Mouse (Mus musculus): ENCODE results near the gene Ptprn2. TPM values are rescaled to one million over a fixed set of nuclear protein-coding genes. Genes with fewer than 3 reads are reported as not detected.

The Ptprn2 gene
- polyA plus RNA-seq (2012) = not detected in 2 replicates

GRCm38 (mm10) chr12:116485591-116486403 lies at the start of gene Ptprn2:
Gene Ptprn2, plus strand, starts transcription at chr12:116485720.
- no peak for TF ChIP-seq GATA1 (IDR thresholded peaks at IDR 0.05; ENCODE audit: low read length)

GRCm38 (mm10) chr12:116436125-116436524 lies 49.4 kb upstream of the Ptprn2 start:
- no peak for TF ChIP-seq GATA1 (IDR thresholded peaks at IDR 0.05; ENCODE audit: low read length)

GRCm38 (mm10) chr12:116438591-116438990 lies 46.9 kb upstream of the Ptprn2 start:
- no peak for TF ChIP-seq GATA1 (IDR thresholded peaks at IDR 0.05; ENCODE audit: low read length)

GRCm38 (mm10) chr12:116442184-116442583 lies 43.3 kb upstream of the Ptprn2 start:
- TF ChIP-seq GATA1 (IDR thresholded peaks at IDR 0.05; ENCODE audit: low read length) = no peak

GRCm38 (mm10) chr12:116449536-116449935 lies 36.0 kb upstream of the Ptprn2 start:
- TF ChIP-seq GATA1 (IDR thresholded peaks at IDR 0.05; ENCODE audit: low read length) = no peak

GRCm38 (mm10) chr12:116460379-116461065 lies 25.0 kb upstream of the Ptprn2 start:
- TF ChIP-seq GATA1 (IDR thresholded peaks at IDR 0.05; ENCODE audit: low read length) = no peak

GRCm38 (mm10) chr12:116467030-116467429 lies 18.5 kb upstream of the Ptprn2 start:
- no peak for TF ChIP-seq GATA1 (IDR thresholded peaks at IDR 0.05; ENCODE audit: low read length)

GRCm38 (mm10) chr12:116468348-116468747 lies 17.2 kb upstream of the Ptprn2 start:
- no peak for TF ChIP-seq GATA1 (IDR thresholded peaks at IDR 0.05; ENCODE audit: low read length)

- no peak for TF ChIP-seq GATA1 (IDR thresholded peaks at IDR 0.05; ENCODE audit: low read length)
Observed at GRCm38 (mm10) chr12:116469096-116469495, 16.4 kb upstream of the Ptprn2 start.

- TF ChIP-seq GATA1 (IDR thresholded peaks at IDR 0.05; ENCODE audit: low read length) = no peak
Observed at GRCm38 (mm10) chr12:116473264-116473663, 12.3 kb upstream of the Ptprn2 start.

GRCm38 (mm10) chr12:116473761-116474160 lies 11.8 kb upstream of the Ptprn2 start:
- TF ChIP-seq GATA1 (IDR thresholded peaks at IDR 0.05; ENCODE audit: low read length) = no peak

- TF ChIP-seq GATA1 (IDR thresholded peaks at IDR 0.05; ENCODE audit: low read length) = no peak
Observed at GRCm38 (mm10) chr12:116474676-116475075, 10.8 kb upstream of the Ptprn2 start.

- TF ChIP-seq GATA1 (IDR thresholded peaks at IDR 0.05; ENCODE audit: low read length) = no peak
Observed at GRCm38 (mm10) chr12:116478771-116479170, 6.7 kb upstream of the Ptprn2 start.

- TF ChIP-seq GATA1 (IDR thresholded peaks at IDR 0.05; ENCODE audit: low read length) = no peak
Observed at GRCm38 (mm10) chr12:116481921-116482320, 3.6 kb upstream of the Ptprn2 start.

- TF ChIP-seq GATA1 (IDR thresholded peaks at IDR 0.05; ENCODE audit: low read length) = no peak
Observed at GRCm38 (mm10) chr12:116483581-116483980, 1.9 kb upstream of the Ptprn2 start.

GRCm38 (mm10) chr12:116484991-116485390 lies 529 bp upstream of the Ptprn2 start:
- no peak for TF ChIP-seq GATA1 (IDR thresholded peaks at IDR 0.05; ENCODE audit: low read length)

GRCm38 (mm10) chr12:116486404-116486730 lies 847 bp downstream of the Ptprn2 start:
- TF ChIP-seq GATA1 (IDR thresholded peaks at IDR 0.05; ENCODE audit: low read length) = no peak
